Mouse (Mus musculus) c-Kit-negative CD71-positive TER-119-positive erythroid progenitor cells, embryonic 14.5 days (primary cell): ENCODE results near the gene Pde9a.

ENCODE experiments used
- DNase-seq: peaks from one replicate; pipeline ENCODE4 v3.0.0-alpha.2; 2013; ENCODE audit warnings: low read depth, low spot score

The Pde9a gene

DNA sequence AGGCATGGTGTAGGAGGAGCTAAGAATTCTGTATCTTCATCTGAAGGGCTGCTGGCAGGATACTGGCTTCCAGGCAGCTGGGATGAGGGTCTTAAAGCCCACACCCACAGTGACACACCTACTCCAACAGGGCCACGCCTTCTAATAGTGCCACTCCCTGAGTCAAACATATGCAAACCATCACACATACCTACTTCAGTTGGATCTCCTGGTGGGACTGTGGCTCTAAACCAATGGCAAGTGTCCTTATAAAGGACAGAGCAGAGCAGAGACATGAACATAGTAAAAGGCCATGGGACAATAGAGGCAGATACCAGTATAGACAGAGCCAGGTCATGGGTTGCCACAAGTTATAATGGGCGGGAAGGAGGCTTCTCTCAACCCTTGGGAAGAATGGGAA lies 76.5 kb downstream of the Pde9a start:
- no peak for DNase-seq

DNA sequence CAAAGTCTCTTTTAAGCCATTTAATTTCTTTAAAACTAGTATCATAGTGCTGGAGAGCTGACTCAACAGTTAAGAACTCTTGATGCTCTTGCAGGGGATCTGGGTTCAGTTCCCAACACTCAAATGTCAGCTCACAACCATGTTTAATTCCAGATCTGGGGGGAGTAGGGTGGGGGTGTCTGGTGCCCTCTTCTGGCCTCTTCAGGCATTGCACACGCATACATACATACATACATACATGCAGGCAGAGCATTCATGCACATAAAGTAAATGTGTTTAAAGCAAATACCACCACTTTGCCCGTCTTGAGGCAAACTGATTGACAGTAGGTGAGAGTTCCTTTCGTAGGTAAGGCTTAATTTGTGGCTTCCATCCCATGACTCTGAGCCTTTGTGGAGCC lies 80.8 kb downstream of the Pde9a start:
- DNase-seq: no peak

DNA sequence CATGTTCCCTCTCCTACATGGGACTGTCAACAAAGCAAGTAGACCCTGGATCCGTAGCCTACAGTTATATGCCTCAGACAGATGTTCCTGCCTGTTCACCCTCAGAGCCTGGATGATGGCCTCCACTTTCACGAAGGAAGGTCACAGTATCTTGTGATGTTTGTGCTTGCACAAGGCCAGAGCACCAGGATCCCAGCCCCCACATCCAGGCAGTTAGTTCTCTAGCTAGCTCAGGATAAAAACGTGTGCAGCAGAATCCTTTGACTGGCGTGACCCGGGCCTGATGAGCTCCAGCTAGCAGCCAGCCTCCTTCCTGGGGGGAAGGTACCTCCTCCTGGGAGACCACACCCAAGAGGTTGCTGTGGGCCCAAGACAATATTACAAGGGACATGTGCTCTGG lies 82.5 kb downstream of the Pde9a start:
- DNase-seq: no peak

DNA sequence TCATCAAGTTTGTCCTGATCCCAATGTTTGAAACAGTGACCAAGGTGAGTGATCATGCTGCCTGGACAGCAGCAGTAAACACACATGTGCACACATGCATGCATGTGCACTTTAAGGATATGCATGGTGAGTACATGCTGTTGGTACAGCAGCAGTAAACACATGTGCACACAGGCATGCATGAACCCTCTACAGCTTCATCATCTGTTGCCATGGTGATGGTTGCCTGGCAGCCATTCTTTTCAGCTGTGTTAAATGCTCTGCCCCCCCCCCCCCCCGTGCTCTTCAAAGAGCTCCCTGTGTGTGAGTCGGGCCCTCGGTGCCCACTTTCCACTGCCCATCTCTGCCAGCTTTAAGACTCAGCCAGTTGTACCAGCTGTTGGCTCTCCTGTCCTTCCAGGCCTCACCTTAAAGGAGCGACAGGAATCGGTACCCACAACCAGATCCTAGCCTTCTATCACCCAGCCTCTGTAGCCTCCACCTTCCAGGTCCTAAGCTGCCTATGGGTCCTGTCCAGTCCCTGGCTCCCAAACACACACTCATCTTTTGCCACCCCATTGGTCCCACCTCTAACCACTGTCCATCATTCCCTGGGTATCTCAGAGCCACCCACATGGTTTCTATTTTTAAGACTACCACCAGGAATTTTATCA lies 84.9 kb downstream of the Pde9a start:
- DNase-seq: no peak

DNA sequence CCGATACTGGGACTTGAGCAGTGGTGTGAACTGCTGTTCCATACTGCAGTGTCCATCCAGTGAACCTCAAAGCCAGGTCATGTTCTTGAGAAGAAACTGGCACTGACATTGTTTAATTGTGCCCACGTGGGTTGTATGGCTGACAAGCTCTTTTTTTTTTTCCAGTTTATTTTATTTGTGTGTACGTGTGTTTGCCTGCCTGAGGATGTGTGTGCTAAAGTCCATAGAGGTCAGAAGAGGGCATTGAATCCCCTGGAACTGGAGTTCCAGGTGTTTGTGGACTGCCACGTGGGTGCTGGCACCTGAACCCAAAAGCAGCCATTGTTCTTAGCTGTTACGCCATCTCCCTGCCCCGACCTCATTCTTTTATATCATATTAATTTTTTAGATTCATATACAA lies 88.4 kb downstream of the Pde9a start:
- DNase-seq: no peak

DNA sequence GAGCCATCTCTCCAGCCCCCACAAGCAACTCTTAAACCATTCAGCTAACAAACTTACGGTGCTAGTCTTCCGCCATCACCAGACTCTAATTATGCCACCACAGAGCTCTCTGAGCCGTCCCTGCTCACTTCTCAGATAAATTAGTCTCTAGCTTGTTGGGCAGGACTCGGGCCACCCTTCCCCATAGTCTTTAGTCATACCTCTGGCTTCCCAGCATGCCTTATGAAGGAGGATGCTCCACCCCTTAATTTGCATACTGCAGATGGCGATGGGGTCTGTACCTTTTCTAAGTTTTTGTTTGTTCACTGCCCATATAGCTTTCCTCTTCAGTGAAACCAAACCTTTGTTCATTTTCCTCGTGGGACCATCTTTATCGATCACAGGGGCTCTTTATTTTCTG lies 92.6 kb downstream of the Pde9a start:
- DNase-seq: no peak

DNA sequence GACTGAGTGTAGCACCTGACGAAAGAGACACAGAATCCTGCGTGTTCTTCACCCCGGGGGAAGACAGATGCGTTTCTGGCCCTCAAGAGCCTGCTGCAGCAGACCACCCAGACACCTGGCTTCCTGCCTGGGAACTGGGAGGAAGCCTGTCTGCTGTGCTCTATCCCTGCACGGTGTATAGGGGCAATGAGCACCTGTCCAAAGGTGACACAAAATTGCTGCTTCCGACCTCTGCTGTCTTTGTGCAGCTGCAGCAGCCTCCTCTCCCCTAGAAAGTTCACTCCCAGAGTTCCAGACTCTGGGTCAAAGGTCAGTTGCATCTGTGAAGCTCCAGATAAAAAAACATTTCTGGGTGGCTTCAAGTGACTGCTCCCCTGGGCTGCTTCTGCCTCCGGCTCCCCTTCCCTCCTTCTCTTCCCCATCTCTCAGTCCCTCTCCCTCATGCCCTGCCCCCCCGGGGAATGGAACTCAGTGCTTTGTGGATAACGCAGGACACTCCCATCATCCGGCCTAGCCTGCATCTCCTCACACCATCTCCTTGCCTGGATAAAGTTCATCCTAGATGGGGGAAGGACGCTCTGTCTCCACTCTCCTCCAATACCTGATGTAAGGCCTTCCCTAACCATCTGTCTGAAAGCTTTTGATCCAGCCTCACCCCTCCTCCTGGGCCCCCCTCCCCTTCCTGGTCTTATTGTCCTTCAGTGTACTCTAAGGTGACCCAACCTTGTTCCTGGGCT lies 93.3 kb downstream of the Pde9a start:
- DNase-seq: no peak

DNA sequence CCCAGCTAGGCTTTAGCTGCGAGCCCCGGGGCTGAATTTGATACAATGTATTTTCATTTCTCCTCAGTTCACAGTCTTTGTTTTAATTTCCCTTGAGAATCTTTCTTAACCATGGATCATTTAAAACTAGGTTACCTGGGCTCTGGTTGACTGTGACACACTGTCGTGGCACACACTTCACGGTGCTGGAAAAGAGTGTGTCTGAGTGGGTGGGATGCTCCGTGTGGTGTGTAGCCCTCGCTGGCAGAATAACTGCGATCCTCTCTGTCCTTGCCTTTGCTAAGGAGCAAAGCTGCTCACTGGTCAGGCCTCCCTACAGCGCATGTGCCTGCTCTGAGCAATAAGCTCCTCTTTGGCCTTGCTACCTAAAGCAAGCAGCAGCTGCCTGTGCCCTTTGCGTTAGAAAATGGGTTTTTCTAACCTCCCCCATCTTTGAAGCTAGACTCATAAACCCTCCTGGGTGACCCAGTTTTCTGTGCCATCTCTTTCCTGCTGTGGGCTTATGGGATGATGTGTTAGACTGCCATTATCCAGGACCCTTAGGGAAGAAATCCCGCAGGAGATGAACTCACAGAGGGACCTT lies 100.7 kb downstream of the Pde9a start:
- DNase-seq: no peak

DNA sequence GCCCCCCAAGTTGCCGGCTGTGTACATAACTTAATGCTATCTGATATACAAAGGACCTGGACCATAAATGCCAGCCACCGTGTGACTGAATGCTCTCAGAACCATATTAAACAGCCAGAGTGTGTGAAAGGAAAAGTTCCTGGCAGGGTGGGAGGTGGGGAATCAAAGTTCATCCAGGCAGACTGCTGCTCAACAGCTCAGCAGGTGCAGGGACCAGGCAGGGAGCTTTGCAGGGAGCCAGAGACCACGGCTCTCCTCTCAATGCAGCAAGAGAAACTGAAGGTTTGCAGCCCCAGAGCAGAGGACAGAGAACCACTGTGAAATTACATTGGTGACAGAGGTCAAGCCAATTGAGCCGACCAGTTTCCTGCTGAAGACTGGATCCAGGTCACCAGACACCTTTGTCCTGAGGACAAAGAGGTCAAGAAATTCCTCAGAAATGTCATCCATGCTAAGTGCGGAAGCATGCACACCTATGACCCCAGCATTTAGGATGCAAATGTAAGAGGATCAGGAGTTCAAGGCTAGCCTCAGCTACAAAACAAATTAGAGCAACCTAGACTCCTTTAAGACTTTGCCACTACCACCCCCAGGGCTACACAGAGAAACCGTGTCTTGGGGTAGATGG lies 101.5 kb downstream of the Pde9a start:
- no peak for DNase-seq

DNA sequence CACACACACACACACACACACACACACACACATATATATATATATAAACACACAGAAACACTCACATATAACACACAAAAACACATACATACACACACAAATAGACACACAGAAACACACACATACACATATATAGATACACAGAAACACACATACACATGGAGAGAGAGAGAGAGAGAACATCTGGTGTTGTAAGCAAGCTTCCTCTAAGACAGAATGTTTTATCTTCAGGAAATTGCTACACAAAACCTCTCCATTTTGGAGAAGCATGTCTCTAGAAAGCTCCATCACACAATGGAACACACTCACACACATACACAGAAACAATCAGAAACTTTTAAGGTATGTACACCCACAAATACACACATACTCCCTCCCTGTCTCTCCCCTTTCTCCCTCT lies 105.3 kb downstream of the Pde9a start:
- DNase-seq: no peak

DNA sequence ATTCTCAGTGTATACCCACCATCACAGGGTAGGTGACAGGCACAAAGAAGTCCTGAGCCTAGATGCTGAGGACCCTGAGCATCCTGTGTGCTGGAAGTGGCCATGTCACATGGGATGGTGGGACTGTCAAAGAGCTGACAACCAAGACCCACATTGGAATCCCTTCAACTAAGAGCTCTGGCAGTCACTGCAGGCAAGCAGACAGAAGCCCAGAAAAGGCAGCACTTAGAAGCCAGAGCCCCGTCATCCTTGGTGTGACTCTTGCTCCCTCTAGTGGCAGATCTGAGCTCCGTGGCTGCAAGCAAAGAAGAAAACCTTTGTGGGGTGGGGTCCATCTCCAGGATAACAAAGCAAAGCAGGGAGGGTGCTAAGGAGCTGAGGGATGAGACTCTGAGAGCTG lies 106.4 kb downstream of the Pde9a start:
- DNase-seq: peak; percentile 40

DNA sequence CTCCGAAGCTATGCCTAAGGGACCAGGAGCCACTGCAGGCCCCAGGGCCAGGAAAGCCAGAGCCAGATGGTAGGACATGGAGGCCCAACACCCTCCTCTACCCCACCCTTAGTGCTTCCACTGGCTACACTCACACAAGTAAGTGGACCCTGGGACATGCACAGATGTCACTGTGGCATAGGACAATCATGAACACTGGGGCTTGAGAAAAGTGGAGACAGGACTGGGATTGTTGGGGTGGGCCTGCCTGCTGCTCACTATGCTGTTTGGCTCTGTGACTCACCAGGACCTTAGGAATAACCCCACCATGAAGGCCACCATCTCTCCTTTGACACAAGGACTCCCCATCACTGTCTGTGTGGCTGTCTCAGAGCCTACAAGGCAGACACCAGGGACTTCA lies 109.0 kb downstream of the Pde9a start:
- DNase-seq: no peak

DNA sequence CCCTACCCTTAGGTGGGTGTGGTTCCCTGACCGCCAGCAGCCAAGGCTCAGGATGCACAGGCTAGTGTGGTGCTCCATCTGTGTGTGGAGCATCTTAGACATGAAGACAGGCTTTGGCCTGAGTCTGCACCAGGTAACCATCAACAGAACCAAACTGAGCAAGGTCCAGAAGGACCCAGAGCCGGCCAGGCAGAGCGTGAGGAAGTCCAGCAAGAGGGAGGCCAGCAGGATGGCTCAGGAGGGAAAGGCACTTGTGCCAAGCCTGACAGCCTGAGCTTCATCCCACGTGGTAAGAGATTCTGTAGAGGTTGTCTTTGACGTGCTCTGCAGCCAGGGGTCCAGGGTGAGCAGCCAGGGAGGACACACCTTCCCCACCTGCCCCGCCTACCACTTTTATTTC lies 111.7 kb downstream of the Pde9a start:
- no peak for DNase-seq

DNA sequence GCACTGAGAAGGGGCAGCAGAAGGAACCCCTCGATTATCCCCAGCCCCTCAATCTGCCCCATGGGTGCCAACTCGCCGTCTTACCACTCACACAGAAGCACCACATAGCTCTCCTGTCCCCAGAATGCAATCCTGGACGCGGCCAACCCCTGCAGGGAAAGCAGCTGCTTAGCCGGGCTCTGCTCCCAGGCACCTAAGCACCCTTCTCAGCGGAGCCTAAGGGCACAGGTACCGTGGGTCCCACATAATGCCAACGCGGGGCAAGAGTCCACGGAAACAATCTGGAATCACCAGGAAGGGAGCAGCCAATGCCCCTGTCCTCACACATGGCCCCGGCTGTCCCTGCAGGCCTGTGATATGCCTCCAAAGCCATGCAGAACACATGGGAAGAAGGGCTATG lies 113.7 kb downstream of the Pde9a start:
- no peak for DNase-seq

DNA sequence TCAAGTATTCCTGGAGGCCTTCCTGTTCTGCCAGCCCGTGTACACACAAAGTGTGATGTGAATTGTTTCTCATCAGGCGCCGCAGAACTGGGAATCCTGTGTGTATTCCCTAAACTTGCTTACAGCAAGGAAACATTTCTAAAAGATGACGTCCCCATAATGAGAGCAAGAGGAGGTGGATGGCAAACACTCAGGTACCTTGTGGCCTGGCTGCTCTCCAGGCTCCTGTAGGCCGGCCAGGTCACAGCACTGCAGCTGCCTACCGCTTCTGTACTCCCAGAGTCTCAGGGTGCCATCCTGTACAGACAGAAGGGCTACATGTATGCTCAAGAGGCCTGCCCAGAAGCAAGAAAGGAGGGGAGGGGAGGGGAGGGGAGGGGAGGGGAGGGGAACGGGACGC lies 114.4 kb downstream of the Pde9a start:
- DNase-seq: no peak

DNA sequence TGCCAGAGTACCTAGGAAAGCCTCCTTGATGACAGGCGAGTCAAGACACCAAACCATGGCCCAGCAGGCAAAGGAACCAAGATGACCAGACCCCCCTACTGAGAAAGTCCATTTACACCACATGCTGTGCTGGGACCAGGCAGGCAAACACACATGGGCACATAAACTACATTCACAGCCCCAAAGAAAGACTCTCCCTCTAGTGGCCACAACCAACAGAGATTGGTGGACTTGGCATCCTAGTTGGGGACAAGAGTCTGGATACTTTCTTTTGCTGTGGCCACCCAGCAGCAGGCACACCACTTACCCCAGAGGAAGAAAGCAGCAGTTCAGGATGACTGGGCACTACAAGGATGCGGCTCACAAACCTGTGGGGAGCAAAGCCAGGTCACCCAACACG lies 114.9 kb downstream of the Pde9a start:
- no peak for DNase-seq

DNA sequence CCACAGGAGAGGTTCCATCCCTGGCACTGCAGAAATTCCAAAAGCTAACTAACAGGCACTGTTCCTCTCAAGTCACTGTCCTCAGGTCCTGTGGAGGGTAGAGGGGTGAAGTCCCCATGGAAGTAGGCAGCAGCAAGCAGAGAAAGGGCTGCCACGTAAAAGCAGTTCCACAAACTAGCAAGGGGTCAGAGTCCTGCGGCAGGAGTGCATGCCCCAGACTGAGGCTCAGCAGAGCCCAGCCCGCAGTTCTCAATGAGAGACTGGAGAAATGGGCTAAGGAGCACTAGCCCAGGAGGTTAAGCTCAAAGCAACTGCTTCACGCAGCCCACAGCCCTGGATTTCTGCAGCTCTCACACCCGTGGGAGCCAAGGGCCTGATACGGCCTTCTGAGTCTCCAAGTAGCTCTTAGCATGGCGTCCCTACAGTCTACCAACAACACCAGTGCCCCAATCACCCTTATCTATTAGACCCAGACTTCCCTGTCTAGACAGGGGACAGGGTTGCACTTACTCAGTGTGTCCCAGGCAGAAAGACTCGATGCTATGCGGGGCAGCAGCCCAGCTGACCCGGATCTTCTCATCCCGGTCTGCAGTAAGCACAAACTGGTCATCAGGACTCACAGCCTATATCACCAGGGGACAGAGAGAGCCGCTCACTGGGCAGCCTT lies 116.4 kb downstream of the Pde9a start:
- no peak for DNase-seq

DNA sequence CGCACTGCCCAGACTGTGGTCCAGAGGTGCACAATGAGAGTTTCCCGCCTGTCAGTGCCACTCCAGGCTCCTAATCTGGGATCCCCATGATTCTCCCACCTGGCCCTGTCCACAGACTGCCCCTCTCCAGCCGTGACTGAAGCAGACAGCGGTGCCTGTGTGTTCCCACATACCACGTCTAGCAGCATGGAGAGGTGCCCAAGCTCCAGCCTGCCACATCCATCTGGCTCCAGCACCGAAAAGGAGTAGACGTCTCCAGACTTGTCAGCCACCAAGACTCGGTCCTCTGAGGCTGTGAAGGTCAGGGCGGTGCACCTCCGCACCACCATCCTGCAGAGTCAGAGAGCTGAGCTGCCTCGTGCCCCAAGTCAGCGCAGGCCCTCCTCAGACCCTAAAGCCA lies 117.3 kb downstream of the Pde9a start:
- DNase-seq: no peak

DNA sequence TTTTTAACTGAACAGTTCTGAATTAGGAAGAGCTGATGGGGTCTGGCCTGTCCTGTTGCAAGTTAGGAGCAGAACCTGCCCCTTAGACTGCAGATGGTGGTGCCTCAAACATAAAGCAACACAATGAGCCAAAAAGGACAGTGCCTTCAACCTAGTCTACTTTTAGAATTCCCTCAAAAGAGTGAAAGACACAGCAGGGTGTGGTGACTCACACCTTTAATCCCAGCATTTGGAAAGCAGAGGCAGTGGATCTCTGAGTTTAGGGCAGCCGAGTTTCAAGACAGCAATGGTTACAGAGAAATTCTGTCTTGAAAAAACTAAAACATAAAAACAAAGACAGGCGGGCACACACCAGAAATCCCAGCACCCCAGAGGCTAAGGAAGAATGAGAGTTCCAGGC lies 117.9 kb downstream of the Pde9a start:
- no peak for DNase-seq

DNA sequence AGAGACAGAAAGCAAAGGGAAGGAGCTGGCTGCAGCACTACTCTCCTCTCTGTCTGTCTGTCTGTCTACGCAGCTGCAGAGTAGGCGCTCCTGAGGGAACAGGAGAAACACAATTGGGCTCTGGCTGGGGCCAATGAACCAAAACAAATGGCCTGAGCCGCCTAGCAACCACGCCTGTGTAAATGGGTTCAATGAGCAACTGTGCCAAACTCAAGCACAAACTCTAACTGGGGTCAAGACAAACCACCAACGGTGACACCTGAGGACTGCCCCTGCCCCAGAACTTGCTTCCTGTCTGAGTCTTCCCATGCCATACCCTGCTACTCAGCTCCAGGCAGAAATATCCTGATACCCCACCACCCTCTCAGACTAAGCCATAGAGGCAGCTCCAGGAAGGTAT lies 119.0 kb downstream of the Pde9a start:
- no peak for DNase-seq

DNA sequence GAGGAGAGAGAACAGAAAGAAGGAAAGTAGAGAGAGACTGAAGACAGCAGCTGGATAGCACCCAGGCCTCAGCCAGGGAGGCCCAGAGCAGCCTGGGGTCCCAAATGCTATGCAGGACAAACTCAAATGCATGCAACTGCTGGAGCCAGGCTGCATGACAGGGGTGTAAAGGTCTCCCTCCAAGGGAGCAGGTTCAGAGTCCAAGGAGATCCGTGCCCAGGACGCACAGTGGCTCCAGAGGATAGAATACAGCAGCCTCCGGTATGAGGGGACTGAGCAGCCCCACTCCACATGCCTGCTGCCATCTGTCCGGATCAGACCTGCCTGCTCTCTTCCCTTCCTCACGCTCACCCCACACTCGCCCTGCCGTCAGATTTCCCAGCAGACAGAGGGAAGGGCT lies 120.3 kb downstream of the Pde9a start:
- no peak for DNase-seq

DNA sequence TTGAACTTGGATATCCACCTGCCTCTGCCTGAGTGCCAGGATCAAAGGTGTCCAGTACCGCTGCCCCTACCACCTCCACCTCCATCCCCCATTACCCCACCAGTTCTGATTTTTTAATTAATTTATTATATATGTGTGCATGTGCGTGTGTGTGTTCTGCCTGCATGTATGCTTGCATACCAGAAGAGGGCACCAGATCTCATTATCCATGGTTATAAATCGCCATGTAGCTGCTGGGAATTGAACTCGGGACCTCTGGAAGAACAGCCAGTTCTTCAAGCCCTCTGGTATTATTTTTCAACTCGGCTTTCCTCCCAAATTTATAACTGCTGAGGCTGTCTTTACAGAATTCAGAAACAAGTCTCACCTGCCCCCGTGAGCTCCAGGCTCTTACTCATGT lies 124.9 kb downstream of the Pde9a start:
- DNase-seq: no peak
